Mouse (Mus musculus) heart, postnatal 0 days (tissue): Measurements from ENCODE around the gene Psph. TPM values are rescaled to one million over a fixed set of nuclear protein-coding genes. Genes with fewer than 3 reads are reported as not detected.

Source experiments
- ATAC-seq: fragments of 200-750 bp; cut with Nextera tagmentation; 2 replicates; pipeline ENCODE4 v1.8.0; 2017; ENCODE audit warnings: low read depth, moderate number of reproducible peaks, moderate library complexity; ENCODE audit not compliant: insufficient read depth
- DNase-seq: peaks from one replicate; pipeline ENCODE4 v3.0.0-alpha.2; 2016; ENCODE audit warnings: low spot score
- H3K27ac ChIP-seq: fragments of 300-500 bp; sonication (generic); 2 replicates; pipeline ENCODE4 v1.5.1; 2014; ENCODE audit warnings: low read depth, mild to moderate bottlenecking
- H3K27me3 ChIP-seq: fragments of 300-500 bp; sonication (generic); 2 replicates; pipeline ENCODE4 v1.6.1; 2014; ENCODE audit warnings: low read length, mixed read lengths; ENCODE audit not compliant: control insufficient read depth, insufficient read depth
- H3K36me3 ChIP-seq: fragments of 300-500 bp; sonication (generic); replicated peaks from 2 replicates; pipeline ENCODE4 v1.6.1; 2014; ENCODE audit warnings: low read length, mixed read lengths; ENCODE audit not compliant: control insufficient read depth, insufficient read depth
- H3K4me1 ChIP-seq: fragments of 300-500 bp; sonication (generic); 2 replicates; pipeline ENCODE4 v1.6.1; 2014; ENCODE audit warnings: antibody characterized with exemption; ENCODE audit not compliant: control insufficient read depth, insufficient read depth
- H3K4me2 ChIP-seq: fragments of 300-500 bp; sonication (generic); 2 replicates; pipeline ENCODE4 v1.6.1; 2014; ENCODE audit warnings: low read depth, mild to moderate bottlenecking, low read length, moderate library complexity
- H3K4me3 ChIP-seq: fragments of 300-500 bp; sonication (generic); 2 replicates; pipeline ENCODE4 v1.5.1; 2014; ENCODE audit warnings: low read depth, low read length
- H3K9ac ChIP-seq: fragments of 300-500 bp; sonication (generic); replicated peaks from 2 replicates; pipeline ENCODE4 v1.6.1; 2014; ENCODE audit warnings: low read depth, low read length, mixed read lengths
- H3K9me3 ChIP-seq: fragments of 300-500 bp; sonication (generic); replicated peaks from 2 replicates; pipeline ENCODE4 v1.6.1; 2016; ENCODE audit warnings: low read length; ENCODE audit not compliant: control insufficient read depth
- CTCF ChIP-seq: IDR thresholded peaks from 2 replicates; pipeline ENCODE4 v1.5.1; 2016; ENCODE audit warnings: antibody characterized with exemption, control low read depth, low read depth
- EP300 ChIP-seq: IDR thresholded peaks from 2 replicates; pipeline ENCODE4 v1.6.1; 2016; ENCODE audit warnings: antibody characterized with exemption, low read depth
- WGBS: fragments of 180-500 bp; shearing (Covaris S2); extraction: QIAGEN DNeasy Blood & Tissue Kit; methylation state at CpG from one replicate; pipeline ENCODE4 v1.1.7; 2014; 5-methylcytosine and 5-hydroxymethylcytosine counted together
- polyA plus RNA-seq: library from polyadenylated mRNA; unstranded; fragments of >200 nt; fragmentation: Nextera tagmentation; extraction: Ambion mirVana; gene quantifications from 2 replicates; pipeline ENCODE4 v1.2.1, GENCODE M21; 2015
- total RNA-seq: library from RNA; depleted of rRNA; stranded (reverse); fragments of >200 nt; gene quantifications from 2 replicates; pipeline ENCODE4 v1.2.3, GENCODE M21; 2014; ENCODE audit warnings: low replicate concordance

The Psph gene
- total and polyA plus RNA-seq, 2 experiments from 2014 or later: 21.9 to 26.2 TPM

GRCm38 (mm10) chr5:129726784-129727183 lies 60.5 kb downstream of the Psph start:
- peak overlapping the region; percentile 77 for H3K4me3 ChIP-seq
- no peaks in the 10 kb centered on the region for H3K9me3 ChIP-seq
- H3K4me2 ChIP-seq: peak overlapping the region; percentile 70
- peak overlapping the region; percentile 95; the same call in 1 of the 2 replicates for H3K9ac ChIP-seq
- WGBS: 61% methylated on average over 3 of the region's 3 CpGs
- no peaks in the 10 kb centered on the region for H3K36me3 ChIP-seq
- H3K27ac ChIP-seq: no peak overlapping the region; the same call in 1 of the 2 replicates
- ATAC-seq (no peak), DNase-seq (no peak)
- no peak for TF ChIP-seq EP300
- no peak for TF ChIP-seq CTCF
- no peaks in the 10 kb centered on the region for H3K27me3 ChIP-seq
- H3K4me1 ChIP-seq: peaks cover 33% of the 10 kb centered on the region

DNA sequence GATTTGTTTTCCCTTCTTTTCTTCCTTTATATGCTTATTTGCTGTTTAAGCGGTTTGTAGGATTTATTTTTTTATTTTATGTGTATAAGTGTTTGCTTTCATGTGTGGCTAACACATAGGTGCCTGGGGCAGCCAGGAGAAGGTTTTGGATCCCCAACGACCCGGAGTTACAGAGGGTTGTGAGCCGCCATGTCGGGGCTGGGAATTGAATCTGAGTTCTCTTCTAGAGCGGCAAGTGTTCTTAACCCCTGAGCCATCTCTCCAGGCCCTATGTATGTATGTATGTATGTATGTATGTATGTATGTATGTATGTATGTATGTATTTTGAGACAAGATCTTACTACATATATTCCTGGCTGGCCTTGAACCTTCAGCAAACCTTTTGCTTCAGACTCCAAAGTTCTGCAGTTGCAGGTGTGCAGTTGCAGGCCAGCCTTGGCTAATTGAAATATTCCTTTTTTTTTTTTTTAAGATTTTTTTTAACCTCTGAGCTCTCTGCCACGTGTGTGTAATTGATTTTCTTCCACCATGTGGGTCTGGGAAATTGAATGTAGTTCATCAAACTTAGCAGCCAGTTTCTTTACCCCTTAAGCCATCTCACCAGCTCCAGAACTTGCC lies 61.4 kb downstream of the Psph start:
- WGBS: 10% methylated on average over 7 of the region's 7 CpGs
- H3K4me1 ChIP-seq: peaks cover 33% of the 10 kb centered on the region
- DNase-seq: peak; percentile 29

DNA sequence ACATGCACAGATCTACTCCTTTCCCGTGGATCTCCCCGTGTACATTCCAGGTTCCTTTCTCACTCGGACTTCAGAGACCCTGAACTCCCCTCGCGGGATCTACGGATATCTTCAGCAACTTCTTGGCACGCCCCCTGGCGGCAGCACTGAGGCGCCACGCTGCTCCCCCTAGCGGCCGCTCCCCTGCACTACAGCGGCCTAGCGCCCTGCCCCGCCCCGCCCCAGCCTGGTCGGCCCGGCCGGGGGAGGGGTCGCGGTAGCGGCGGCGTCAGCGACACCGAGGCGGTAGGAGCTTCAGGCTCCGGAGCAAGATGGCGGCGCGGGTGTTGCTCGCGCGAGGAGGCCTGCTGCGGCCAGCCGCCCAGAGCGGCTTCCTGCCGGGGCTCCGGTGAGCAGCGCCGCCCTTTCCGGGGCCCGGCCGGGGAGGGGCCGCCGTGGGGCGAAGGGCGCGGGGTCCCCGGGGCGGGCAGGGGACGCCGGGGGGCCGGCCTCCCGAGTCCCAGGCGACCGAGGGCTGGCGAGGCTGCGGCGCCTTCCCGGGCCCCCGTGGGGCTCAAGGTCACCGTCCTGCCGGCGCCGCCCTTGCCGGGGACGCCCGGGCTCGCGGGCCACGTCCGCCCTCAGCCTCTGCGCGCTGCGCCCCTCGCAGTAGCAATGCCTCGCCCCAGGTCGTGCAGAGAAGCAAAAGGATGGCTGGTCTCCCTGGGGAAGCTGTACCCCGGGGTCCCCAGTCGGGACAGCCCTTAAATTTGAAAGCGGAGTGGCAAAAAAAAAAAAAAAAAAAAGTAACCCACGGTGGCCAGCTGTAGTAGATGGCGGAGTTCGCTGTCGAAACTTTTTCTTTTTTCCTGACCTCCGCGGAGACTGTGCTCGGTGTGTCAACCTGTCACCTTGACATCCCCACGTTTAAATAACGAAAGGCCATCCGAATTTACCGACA lies 62.1 kb downstream of the Psph start, which contains the start of gene Nipsnap2:
Gene Nipsnap2, plus strand, starts transcription at position 230 of the 940 bp plus-strand sequence.
- Histone ChIP-seq H3K4me1 (peaks cover 25% of the 10 kb centered on the region), H3K9me3 (no peaks in the 10 kb centered on the region), H3K4me3 (peak within 1 kb of the TSS; percentile 77), H3K36me3 (no peaks in the 10 kb centered on the region), H3K27me3 (no peaks in the 10 kb centered on the region), H3K27ac (peak within 1 kb of the TSS; percentile 100), H3K4me2 (peak within 1 kb of the TSS; percentile 70), H3K9ac (peak within 1 kb of the TSS; percentile 95)
- TF ChIP-seq EP300 (no peak), CTCF (peak; percentile 99)
- DNase-seq (peak; percentile 90), ATAC-seq (peak; percentile 93)
- under 1% methylated on average over 78 of the region's 93 CpGs for WGBS

More for the DNA sequence above, 61.4 kb downstream of the Psph start:
- ATAC-seq: no peak
- Histone ChIP-seq H3K4me3 (peak overlapping the region; percentile 77), H3K9me3 (no peaks in the 10 kb centered on the region), H3K36me3 (no peaks in the 10 kb centered on the region), H3K27ac (peak overlapping the region; percentile 100), H3K4me2 (peak overlapping the region; percentile 70), H3K27me3 (no peaks in the 10 kb centered on the region), H3K9ac (peak overlapping the region; percentile 95)
- TF ChIP-seq EP300: no peak
- no peak for TF ChIP-seq CTCF

GRCm38 (mm10) chr5:129724268-129724667 lies 63.0 kb downstream of the Psph start:
- TF ChIP-seq EP300: no peak
- no peak for ATAC-seq
- 36% methylated on average over 4 of the region's 4 CpGs for WGBS

GRCm38 (mm10) chr5:129720176-129720575 lies 67.1 kb downstream of the Psph start:
- DNase-seq (no peak), ATAC-seq (no peak)
- H3K27ac ChIP-seq: no peak overlapping the region
- H3K9ac ChIP-seq: no peak overlapping the region
- H3K9me3 ChIP-seq: no peaks in the 10 kb centered on the region
- peaks cover 33% of the 10 kb centered on the region for H3K36me3 ChIP-seq
- no peak overlapping the region for H3K4me3 ChIP-seq
- 0 out of 2 replicates have a peak, but pooled peaks cover 6% of the 10 kb centered on the region for H3K4me1 ChIP-seq
- H3K27me3 ChIP-seq: no peaks in the 10 kb centered on the region
- WGBS: 82% methylated on average over 3 of the region's 3 CpGs
- no peak overlapping the region for H3K4me2 ChIP-seq
- TF ChIP-seq CTCF (no peak), EP300 (no peak)

More at GRCm38 (mm10) chr5:129724268-129724667, 63.0 kb downstream of the Psph start:
- peaks cover 17% of the 10 kb centered on the region for H3K4me1 ChIP-seq
- peaks cover 6% of the 10 kb centered on the region for H3K36me3 ChIP-seq
- no peaks in the 10 kb centered on the region for H3K27me3 ChIP-seq
- no peaks in the 10 kb centered on the region for H3K9me3 ChIP-seq
- peak overlapping the region; percentile 95 for H3K9ac ChIP-seq
- H3K27ac ChIP-seq: peak overlapping the region; percentile 100
- peak overlapping the region; percentile 70 for H3K4me2 ChIP-seq
- DNase-seq: no peak
- peak overlapping the region; percentile 77 for H3K4me3 ChIP-seq
